Mouse (Mus musculus) neural tube, embryonic 11.5 days (tissue): Measurements from ENCODE around the gene D630045J12Rik. TPM values are rescaled to one million over a fixed set of nuclear protein-coding genes. Genes with fewer than 3 reads are reported as not detected.

Experiments used
- ATAC-seq: fragments of 200-750 bp; cut with Nextera tagmentation; 2 replicates; pipeline ENCODE4 v1.8.0; 2017; ENCODE audit warnings: moderate number of reproducible peaks, mild to moderate bottlenecking, moderate TSS enrichment, moderate library complexity; ENCODE audit not compliant: insufficient read depth, low FRiP score, low TSS enrichment
- DNase-seq: peaks from one replicate; pipeline ENCODE4 v3.0.0-alpha.2; 2015; ENCODE audit warnings: low spot score
- H3K27ac ChIP-seq: fragments of 300-500 bp; sonication (generic); 2 replicates; pipeline ENCODE4 v1.5.1; 2014; ENCODE audit warnings: low read depth, mild to moderate bottlenecking, low read length
- H3K27me3 ChIP-seq: fragments of 300-500 bp; sonication (generic); 2 replicates; pipeline ENCODE4 v1.6.1; 2014; ENCODE audit warnings: mild to moderate bottlenecking, low read length, mixed read lengths; ENCODE audit not compliant: control insufficient read depth, insufficient read depth
- H3K36me3 ChIP-seq: fragments of 300-500 bp; sonication (generic); 2 replicates; pipeline ENCODE4 v1.6.1; 2014; ENCODE audit warnings: mild to moderate bottlenecking, low read length, moderate library complexity, mixed read lengths; ENCODE audit not compliant: control insufficient read depth, insufficient read depth
- H3K4me1 ChIP-seq: fragments of 300-500 bp; sonication (generic); 2 replicates; pipeline ENCODE4 v1.6.1; 2014; ENCODE audit warnings: low read length, mixed read lengths; ENCODE audit not compliant: control insufficient read depth, insufficient read depth
- H3K4me2 ChIP-seq: fragments of 300-500 bp; sonication (generic); 2 replicates; pipeline ENCODE4 v1.6.1; 2014; ENCODE audit warnings: low read depth, mild to moderate bottlenecking, moderate library complexity
- H3K4me3 ChIP-seq: fragments of 300-500 bp; sonication (generic); 2 replicates; pipeline ENCODE4 v1.5.1; 2014; ENCODE audit warnings: low read depth, low read length
- H3K9ac ChIP-seq: fragments of 300-500 bp; sonication (generic); 2 replicates; pipeline ENCODE4 v1.6.1; 2014; ENCODE audit warnings: mild to moderate bottlenecking, low read length
- H3K9me3 ChIP-seq: fragments of 300-500 bp; sonication (generic); 2 replicates; pipeline ENCODE4 v1.6.1; 2016; ENCODE audit warnings: low read length; ENCODE audit not compliant: control insufficient read depth
- WGBS: fragments of 180-500 bp; shearing (Covaris S2); extraction: QIAGEN DNeasy Blood & Tissue Kit; methylation state at CpG from one replicate; pipeline ENCODE4 v1.1.7; 2014; 5-methylcytosine and 5-hydroxymethylcytosine counted together
- polyA plus RNA-seq: library from polyadenylated mRNA; unstranded; fragments of >200 nt; fragmentation: Nextera tagmentation; extraction: Ambion mirVana; gene quantifications from 2 replicates; pipeline ENCODE4 v1.2.1, GENCODE M21; 2014

D630045J12Rik gene
- polyA plus RNA-seq, 1 experiment from 2014 or later = 13.5 TPM

DNA sequence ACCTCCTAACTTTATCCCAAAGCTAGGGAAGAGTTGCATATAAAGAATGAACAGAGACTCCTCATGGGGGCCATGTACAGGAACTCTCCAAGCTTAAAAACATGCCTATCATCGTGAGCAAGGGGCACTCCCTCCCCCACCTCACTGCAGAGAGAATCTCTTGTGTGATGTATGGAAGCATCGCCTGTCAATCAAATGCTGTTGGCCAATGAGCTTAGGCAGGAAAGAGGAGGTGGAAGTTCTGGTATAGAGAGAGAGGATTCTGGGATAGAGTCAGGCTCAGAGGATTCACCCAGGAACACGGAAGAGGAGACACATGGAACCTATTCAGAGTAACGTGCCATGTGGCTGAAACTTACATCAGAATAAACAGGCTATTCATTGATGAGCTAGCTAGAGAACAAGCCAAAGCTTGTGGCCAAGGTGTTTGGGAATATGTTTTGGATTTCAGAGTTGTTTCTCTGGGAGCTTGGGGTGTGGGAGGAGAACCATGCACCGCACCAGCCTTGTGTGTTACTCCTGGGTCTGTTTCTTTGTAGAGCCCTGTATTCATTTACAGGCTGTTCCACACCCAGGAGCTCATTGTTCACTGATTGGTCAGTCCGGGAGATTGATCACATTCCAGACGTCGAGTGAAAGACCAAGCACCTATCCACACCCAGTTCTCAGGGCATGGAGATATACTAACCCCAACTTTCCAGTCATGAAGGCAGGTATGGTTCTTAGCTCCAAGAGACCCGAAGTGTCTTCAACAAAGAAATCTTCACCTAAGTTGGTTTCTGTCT lies 166.4 kb downstream of the D630045J12Rik start:
- H3K9me3 ChIP-seq = no peaks in the 10 kb centered on the region
- H3K27me3 ChIP-seq = no peaks in the 10 kb centered on the region
- no peaks in the 10 kb centered on the region for H3K4me1 ChIP-seq
- no peak overlapping the region for H3K27ac ChIP-seq
- ATAC-seq (no peak), DNase-seq (no peak)
- WGBS = 82% methylated on average over 9 of the region's 9 CpGs
- no peaks in the 10 kb centered on the region for H3K36me3 ChIP-seq
- no peak overlapping the region for H3K9ac ChIP-seq
- no peak overlapping the region for H3K4me2 ChIP-seq
- no peak overlapping the region for H3K4me3 ChIP-seq

DNA sequence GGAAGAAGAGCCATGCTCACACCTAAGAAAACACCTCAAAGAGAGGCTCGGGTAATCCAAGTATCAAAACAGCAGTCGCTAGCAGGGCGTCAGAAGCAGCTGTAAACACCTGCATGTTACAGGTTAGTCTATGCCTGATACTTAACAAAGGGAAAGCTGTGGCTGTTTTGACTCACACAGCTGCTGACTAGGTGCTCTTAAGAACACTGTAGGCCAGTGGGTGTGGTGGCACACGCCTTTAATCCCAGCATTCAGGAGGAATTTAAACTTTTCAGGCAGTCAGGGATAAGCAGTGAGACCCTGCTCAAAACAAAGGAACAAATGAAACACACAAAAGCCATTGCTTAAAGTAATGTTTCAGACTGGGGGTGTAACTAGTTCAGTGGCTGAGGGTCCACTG lies 170.6 kb downstream of the D630045J12Rik start:
- H3K27ac ChIP-seq = no peak overlapping the region
- H3K9ac ChIP-seq = no peak overlapping the region
- DNase-seq (no peak), ATAC-seq (no peak)
- H3K9me3 ChIP-seq = no peaks in the 10 kb centered on the region
- H3K4me2 ChIP-seq = no peak overlapping the region
- 51% methylated on average over 4 of the region's 4 CpGs for WGBS
- no peaks in the 10 kb centered on the region for H3K36me3 ChIP-seq
- H3K27me3 ChIP-seq = no peaks in the 10 kb centered on the region
- no peak overlapping the region for H3K4me3 ChIP-seq
- no peaks in the 10 kb centered on the region for H3K4me1 ChIP-seq

DNA sequence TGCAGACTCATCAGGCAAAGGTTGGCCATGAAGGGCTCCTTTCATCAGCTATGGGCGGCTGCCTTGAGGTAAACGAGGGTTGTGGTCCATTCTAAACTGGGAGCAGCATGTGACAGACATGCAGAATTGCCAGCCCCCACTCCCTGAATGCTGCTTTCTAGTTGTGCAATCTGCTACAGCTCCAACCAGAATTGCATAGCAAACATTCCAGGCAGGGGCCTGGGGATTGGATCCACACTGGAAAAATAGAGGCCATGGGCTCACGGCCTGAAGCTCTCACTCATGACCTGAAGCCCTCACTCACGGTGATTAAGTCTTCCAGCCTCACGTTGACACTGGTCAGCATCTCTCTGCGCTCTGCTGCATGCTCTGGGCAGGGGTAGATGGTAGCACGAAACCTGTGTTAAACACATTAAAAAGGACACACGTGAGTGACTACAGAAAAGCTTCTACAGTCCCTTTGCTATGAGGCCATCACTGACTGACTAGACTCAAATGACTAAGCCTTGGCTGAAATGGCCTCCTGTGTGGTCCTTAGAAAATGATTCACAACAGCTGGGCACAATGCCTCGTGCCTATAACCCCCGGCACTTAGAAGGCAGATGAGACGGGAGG lies 172.0 kb downstream of the D630045J12Rik start:
- DNase-seq (no peak), ATAC-seq (no peak)
- Histone ChIP-seq H3K9me3 (no peaks in the 10 kb centered on the region), H3K9ac (no peak overlapping the region), H3K27ac (no peak overlapping the region), H3K4me3 (no peak overlapping the region), H3K4me1 (no peaks in the 10 kb centered on the region), H3K36me3 (no peaks in the 10 kb centered on the region), H3K4me2 (no peak overlapping the region), H3K27me3 (no peaks in the 10 kb centered on the region)
- 62% methylated on average over 11 of the region's 11 CpGs for WGBS

DNA sequence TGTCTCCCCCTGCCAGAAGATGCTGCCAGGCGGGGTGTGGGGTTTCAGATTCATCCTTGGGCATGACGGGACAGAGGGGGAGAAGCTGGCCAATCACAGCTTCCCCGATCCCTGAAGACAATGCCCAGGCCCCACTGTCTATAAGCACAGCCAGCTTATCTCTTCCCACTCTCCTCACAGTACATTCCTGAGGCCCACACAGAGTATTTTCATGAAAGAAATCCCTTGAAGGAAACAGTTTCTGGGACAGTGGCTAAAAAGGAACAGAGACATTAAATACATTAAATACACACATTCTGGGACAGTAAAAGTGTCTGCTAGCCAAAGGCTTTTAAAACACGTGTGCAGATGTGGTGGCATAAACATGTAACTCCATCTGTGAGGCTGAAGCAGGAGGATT lies 173.4 kb downstream of the D630045J12Rik start:
- Histone ChIP-seq H3K9ac (no peak overlapping the region), H3K4me1 (no peaks in the 10 kb centered on the region), H3K27ac (no peak overlapping the region), H3K27me3 (no peaks in the 10 kb centered on the region), H3K4me3 (no peak overlapping the region), H3K36me3 (no peaks in the 10 kb centered on the region), H3K4me2 (no peak overlapping the region), H3K9me3 (no peaks in the 10 kb centered on the region)
- ATAC-seq (no peak), DNase-seq (no peak)
- 78% methylated on average over 4 of the region's 4 CpGs for WGBS

DNA sequence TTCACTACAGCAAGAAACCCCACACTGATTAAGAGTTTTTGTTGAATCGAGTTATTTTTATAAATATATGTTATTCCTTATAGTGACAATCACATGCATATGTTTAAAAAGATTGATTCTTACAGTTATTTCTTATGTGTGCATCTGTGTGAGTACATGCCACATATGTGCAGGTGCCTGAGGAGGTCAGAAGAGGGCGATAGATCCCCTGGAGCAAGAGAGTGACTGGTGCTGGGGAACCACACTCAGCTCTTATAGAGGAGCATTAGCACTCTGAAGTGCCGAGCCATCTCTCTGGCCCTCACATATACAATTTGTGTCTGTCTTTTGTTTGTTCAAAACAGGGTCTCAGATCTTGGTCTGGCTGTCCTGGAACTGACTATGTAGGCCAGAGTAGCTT lies 180.2 kb downstream of the D630045J12Rik start:
- ATAC-seq (no peak), DNase-seq (no peak)
- no peaks in the 10 kb centered on the region for H3K36me3 ChIP-seq
- H3K4me3 ChIP-seq = no peak overlapping the region
- no peak overlapping the region for H3K4me2 ChIP-seq
- H3K27me3 ChIP-seq = no peaks in the 10 kb centered on the region
- no peak overlapping the region for H3K9ac ChIP-seq
- no peak overlapping the region for H3K27ac ChIP-seq
- WGBS = 87% methylated on average over 3 of the region's 3 CpGs
- H3K4me1 ChIP-seq = no peaks in the 10 kb centered on the region
- H3K9me3 ChIP-seq = no peaks in the 10 kb centered on the region

Other genes starting within 250 kb of the D630045J12Rik start
- gene Svopl, start 207.0 kb downstream of the D630045J12Rik start, polyA plus RNA-seq = 0.53 and 0.64 TPM in 2 replicates
- not detected in 2 replicates for gene Tmem213, start 144.8 kb downstream of the D630045J12Rik start, polyA plus RNA-seq
- gene Atp6v0a4, start 129.4 kb downstream of the D630045J12Rik start, polyA plus RNA-seq = not detected in 2 replicates
- gene Zc3hav1l, start 45.2 kb upstream of the D630045J12Rik start, polyA plus RNA-seq = 15.4 and 17.0 TPM in 2 replicates
- gene Zc3hav1, start 100.6 kb upstream of the D630045J12Rik start, polyA plus RNA-seq = 1.4 and 1.7 TPM in 2 replicates
- gene Ttc26, start 127.5 kb upstream of the D630045J12Rik start, polyA plus RNA-seq = 9.9 and 11.8 TPM in 2 replicates
- 20.0 TPM in 2 replicates for gene Ubn2, start 179.9 kb upstream of the D630045J12Rik start, polyA plus RNA-seq